Mouse (Mus musculus): ENCODE results near the gene Calcr.
"Not testable (repeated sequence)": the region's sequence is repeated elsewhere in the genome, so short reads cannot be mapped to it uniquely, and the experiment has no call there.

Gene Calcr

DNA sequence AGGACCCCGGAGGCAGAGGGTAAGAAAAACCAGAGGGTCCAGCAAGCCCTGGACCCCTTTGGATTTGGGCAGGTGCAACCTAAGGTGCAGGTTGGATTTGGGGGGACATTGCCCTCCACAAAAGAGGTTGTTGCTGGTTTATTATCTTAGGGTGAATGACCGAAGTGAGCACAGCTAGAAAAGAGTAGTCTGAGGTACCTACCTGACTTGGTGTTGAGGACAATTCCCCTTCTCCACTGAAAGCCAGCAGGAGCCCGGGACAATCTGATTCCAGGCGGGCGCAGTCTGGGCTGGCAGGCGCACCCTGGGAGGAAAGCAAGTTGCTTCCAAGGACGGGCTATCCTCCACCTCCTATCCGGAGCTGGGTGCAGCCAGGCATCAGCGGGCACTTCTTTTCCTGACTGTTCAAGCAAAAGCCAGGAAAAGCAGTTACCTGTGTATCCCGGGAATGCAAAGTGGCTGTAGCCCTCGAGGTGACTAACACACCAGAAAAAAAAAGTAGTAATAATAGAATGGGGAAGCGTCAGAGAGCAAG lies at the start of gene Calcr:
Calcr (minus strand) TSS at position 485 of the 535 bp plus-strand sequence.
- DNase-seq = no peak

DNA sequence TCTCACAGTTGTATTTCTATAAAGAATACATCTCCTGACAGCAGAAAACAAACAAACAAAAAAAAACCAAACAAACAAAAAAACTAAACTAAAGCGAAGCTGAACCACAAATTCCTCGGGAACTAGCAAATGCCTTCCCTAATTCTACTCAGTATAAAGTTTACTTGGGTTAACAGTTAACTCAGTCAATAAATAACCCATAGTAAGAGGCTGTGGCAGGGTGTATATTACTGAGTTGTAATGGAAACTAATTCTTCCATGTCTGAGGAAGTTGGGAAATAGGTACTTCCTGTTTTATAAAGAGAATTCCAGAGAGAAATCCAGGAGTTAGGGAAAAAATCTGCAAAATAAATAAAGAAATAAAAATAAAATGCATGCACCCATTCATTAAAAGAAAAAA lies 3.0 kb upstream of the Calcr start:
- no peak for DNase-seq

GRCm38 (mm10) chr6:3763171-3763967 lies 1.1 kb downstream of the Calcr start:
- peak; percentile 7 for DNase-seq

DNA sequence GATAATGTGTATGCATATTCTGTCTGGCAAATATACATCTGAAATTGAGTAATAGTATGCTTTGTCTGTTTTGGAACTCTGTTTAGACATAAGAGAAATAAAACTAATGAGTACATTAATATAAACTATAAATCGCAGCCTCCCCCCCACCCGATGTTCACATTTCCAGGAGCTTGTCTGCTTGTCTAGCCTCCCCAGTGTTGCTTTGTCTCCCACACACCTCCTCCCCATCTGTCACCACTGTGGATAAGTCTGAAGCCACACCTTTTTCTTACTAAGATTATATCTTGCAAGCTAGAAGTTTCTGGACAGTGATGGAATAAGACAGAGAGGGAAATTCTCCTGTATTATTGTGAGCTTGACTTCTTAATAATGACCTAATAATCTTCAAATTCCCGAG lies 12.9 kb downstream of the Calcr start:
- no peak for DNase-seq

- DNase-seq = no peak
Measured at GRCm38 (mm10) chr6:3749624-3750023, 14.9 kb downstream of the Calcr start.

- no peak for DNase-seq
Measured at GRCm38 (mm10) chr6:3745546-3745945, 19.0 kb downstream of the Calcr start.

DNA sequence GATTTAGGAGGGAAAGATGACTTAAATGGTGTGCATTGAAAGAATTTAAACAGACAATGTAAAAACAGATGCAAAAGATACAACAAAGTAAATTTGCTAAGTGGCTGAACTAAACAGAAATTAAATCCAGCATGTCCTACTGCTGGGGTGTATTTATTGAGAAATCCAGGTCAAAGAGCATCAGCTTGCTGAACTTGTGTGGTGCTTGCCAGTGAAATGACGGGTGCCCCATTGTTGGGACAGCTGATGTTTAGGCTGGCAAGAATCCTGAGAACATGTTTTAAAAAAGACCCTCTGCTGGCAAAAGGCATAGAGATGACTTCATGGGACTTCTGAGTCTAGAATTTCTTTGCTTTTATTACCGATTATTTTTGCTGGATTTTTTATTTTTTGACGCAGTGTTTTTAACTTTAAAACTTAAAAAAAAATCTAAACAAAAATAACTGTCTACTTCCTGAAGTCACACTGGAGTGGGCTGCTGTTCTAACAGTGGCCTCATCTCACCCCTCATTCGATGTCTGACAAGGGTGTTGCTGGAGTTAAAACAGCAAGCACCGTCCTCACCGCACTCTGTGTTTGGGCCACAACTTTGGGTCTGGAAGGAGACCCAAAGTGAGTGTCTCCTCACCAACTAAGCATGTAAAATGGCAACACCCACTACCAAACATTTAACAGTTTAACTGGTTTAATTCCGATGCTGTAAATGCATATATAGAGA lies 22.4 kb downstream of the Calcr start:
- DNase-seq = no peak

DNA sequence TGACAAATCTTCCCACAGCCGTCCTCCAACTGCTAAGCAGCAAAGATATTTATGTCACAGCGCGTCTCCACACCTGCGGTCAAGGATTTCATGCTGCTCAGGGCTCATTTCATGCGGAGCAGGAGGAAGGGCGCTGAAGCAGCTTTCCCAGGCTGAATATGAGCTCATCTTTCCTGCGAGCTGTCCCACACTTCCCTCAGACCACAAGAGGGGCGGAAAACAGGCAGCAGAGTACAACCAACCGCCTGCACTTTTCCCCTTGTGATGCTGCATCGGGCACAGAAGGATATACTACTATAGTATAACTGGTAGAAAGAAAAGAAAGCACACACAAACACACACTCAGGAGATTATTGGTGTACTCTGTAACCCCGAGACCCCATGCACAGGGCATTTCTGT lies 23.2 kb downstream of the Calcr start:
- DNase-seq = no peak

- no peak for DNase-seq
Measured at GRCm38 (mm10) chr6:3730246-3730867, 34.2 kb downstream of the Calcr start.

- no peak for DNase-seq
Measured at GRCm38 (mm10) chr6:3688087-3688642, 76.3 kb downstream of the Calcr start.

DNA sequence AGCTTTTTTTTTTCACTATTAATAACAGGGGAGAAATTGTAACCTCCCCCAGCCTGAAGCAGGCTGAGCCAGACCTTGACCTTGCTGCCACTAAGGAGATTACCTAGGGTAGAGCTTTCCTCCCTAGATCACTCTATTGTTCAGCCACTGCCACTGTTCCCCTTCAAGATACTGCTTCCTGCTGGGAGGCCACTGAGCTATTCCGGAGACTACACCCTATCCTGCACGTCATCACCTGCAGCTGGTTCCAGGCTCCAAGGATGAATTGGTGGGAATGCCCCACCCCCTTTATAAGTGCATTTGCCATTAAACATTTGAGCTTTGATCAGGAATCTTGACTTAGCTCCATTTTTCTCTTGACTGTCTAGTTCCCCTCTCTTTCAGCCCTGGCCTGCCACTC lies 86.2 kb downstream of the Calcr start:
- not testable (repeated sequence) for DNase-seq

DNA sequence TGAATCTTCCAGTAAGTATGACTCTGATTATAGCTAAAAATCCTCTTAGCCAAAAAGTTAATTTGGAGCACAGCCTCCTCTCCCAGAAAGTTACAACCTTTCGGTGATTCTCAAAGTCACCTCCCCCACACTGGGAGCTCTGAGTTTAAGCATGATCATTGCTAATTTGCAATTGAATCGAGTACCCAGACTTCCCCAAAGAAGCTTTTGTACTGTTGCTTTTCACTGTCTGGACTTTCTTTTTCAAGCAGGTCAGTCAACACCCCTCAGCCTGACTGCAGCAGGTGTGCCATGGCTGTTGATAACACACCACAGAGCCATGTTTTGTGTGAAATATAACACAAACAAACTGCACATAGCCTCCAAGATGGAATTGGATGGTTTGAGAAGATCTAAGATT lies 86.7 kb downstream of the Calcr start:
- DNase-seq = no peak

DNA sequence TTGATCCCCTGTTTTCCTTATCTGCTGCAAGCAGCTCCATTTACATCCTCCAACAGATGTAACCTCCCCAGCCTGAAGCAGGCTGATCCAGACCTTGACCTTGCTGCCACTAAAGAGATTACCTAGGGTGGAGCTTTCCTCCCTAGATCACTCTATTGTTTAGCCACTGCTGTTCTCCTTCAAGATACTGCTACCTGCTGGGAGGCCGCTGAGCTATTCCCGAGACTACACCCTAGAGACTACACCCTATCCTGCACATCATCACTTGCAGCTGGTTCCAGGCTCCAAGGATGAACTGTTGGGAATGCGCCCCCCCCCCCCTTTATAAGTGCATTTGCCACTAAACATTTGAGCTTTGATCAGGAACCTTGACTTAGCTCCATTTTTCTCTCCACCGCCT lies 92.6 kb downstream of the Calcr start:
- not testable (repeated sequence) for DNase-seq

GRCm38 (mm10) chr6:3664147-3664716 lies 100.3 kb downstream of the Calcr start:
- DNase-seq = no peak

DNA sequence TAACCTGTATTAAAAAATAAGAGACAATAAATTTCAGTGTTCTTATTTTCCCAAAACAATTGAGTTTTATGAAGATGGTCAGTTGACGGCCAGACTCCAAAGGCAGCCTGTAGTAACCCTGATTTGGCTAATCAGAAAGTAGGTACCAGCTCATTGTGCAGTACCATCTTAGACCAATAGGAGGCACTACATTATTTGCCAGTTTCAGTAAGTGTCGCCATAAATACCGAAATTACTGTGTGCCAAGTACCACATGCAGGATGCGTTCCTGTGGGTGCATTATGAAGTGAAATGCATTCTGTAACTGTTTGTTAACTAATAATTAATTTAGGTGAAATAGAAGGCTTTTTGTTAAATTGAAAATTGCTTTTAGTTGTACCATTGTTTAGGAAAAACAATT lies 106.1 kb downstream of the Calcr start:
- no peak for DNase-seq

All from liver (tissue).